Mouse (Mus musculus): ENCODE measurements at regions not wholly inside any gene's neighbourhood (a gene's known extent, or its start where the extent isn't known, plus 50 kb on each side); places are given as distances from the start of the nearest gene placed in this dataset.

GRCm38 (mm10) chr12:59798051-59798450, 578.5 kb upstream of the Fbxo33 start:
- TF ChIP-seq CTCF (IDR thresholded peaks at IDR 0.05; ENCODE audit: low read depth), result peak; percentile 69
- TF ChIP-seq EP300 (optimal IDR thresholded peaks at IDR 0.05), result no peak
